Mouse (Mus musculus): ENCODE data around the gene Ing1. TPM values are rescaled to one million over a fixed set of nuclear protein-coding genes. Genes with fewer than 3 reads are reported as not detected.

The Ing1 gene
- polyA plus RNA-seq, 1 experiment from 2014 or later = 39.3 TPM

- Histone ChIP-seq H3K4me1 (ENCODE audit: control insufficient read depth, insufficient read depth, low read length) (no peaks in the 10 kb centered on the region), H3K27me3 (ENCODE audit: control insufficient read depth, insufficient read depth, low read depth, low read length) (no peaks in the 10 kb centered on the region), H3K9ac (ENCODE audit: low read depth, low read length) (no peak overlapping the region), H3K4me2 (ENCODE audit: low read length) (no peak overlapping the region), H3K27ac (ENCODE audit: low read length) (no peak overlapping the region), H3K36me3 (ENCODE audit: control insufficient read depth, insufficient read depth, low read length) (peaks cover 45% of the 10 kb centered on the region), H3K9me3 (replicated peaks; ENCODE audit: control insufficient read depth, low read length, poor library complexity, severe bottlenecking) (no peaks in the 10 kb centered on the region), H3K4me3 (ENCODE audit: low read depth, low read length) (no peak overlapping the region)
- WGBS = 91% methylated on average over 6 of the region's 6 CpGs
- ATAC-seq = no peak
Observed at GRCm38 (mm10) chr8:11518056-11518396, 37.3 kb upstream of the Ing1 start.

DNA sequence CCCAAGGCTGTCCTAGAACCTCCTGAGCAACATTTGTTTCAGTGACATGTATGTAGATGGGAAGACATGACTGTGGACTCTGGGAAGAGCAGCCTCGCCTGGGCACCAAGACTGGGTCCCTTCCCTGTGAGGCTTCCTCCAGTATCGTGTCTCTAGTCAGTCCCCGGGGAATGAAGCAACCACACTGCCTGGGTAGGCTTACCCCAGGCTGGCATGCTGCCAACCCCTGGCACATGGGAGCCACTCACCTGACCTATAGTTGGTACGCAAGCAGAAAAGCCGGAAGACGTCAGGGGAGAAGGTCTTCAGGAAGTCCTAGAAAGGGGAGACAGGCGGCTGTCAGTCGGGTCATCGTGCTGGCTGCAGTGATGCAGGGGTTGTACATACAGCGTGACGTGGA, 36.7 kb upstream of the Ing1 start:
- H3K27me3 ChIP-seq (ENCODE audit: control insufficient read depth, insufficient read depth, low read depth, low read length) = no peaks in the 10 kb centered on the region
- H3K4me3 ChIP-seq (ENCODE audit: low read depth, low read length) = no peak overlapping the region
- ATAC-seq = no peak
- H3K9ac ChIP-seq (ENCODE audit: low read depth, low read length) = no peak overlapping the region
- 87% methylated on average over 11 of the region's 11 CpGs for WGBS
- no peaks in the 10 kb centered on the region for H3K9me3 ChIP-seq (replicated peaks; ENCODE audit: control insufficient read depth, low read length, poor library complexity, severe bottlenecking)
- no peaks in the 10 kb centered on the region for H3K4me1 ChIP-seq (ENCODE audit: control insufficient read depth, insufficient read depth, low read length)
- H3K4me2 ChIP-seq (ENCODE audit: low read length) = no peak overlapping the region
- no peak overlapping the region for H3K27ac ChIP-seq (ENCODE audit: low read length)
- peaks cover 41% of the 10 kb centered on the region for H3K36me3 ChIP-seq (ENCODE audit: control insufficient read depth, insufficient read depth, low read length)

GRCm38 (mm10) chr8:11523331-11523730, 32.0 kb upstream of the Ing1 start:
- Histone ChIP-seq H3K27ac (ENCODE audit: low read length) (no peak overlapping the region), H3K9me3 (replicated peaks; ENCODE audit: control insufficient read depth, low read length, poor library complexity, severe bottlenecking) (no peaks in the 10 kb centered on the region), H3K9ac (ENCODE audit: low read depth, low read length) (no peak overlapping the region), H3K4me1 (ENCODE audit: control insufficient read depth, insufficient read depth, low read length) (no peaks in the 10 kb centered on the region), H3K4me2 (ENCODE audit: low read length) (no peak overlapping the region), H3K4me3 (ENCODE audit: low read depth, low read length) (no peak overlapping the region), H3K36me3 (ENCODE audit: control insufficient read depth, insufficient read depth, low read length) (peaks cover 15% of the 10 kb centered on the region), H3K27me3 (ENCODE audit: control insufficient read depth, insufficient read depth, low read depth, low read length) (no peaks in the 10 kb centered on the region)
- 96% methylated on average over 3 of the region's 3 CpGs for WGBS
- ATAC-seq = no peak

DNA sequence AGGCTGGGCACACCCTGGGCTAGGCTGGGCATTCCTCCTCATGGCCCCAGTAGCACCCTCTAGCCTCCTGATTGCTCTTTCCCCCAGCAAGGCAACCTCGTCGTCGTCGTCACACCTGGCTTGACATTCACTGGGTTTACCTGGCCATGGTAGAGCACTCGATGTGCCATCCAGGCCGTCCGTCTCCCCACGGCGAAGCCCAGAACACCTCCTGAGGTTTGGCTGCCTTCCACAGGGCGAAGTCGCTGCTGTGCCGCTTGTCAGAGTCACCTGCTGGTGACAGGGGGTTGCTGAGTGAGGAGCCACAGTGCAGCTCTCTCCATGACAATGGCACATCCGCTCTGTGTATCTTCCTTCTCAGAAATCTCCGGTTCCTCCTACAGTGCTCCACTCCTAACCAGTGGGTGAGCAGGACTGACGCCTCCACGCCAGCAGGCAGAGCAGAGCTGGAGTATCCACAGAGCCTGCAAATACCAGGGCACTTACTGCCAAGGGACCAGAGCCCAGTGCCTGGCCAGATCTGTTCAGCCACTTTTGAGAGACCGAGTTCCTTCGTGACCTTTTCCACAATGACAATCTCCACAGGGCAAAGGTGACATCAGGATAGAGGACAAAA, 25.1 kb upstream of the Ing1 start:
- H3K36me3 ChIP-seq (ENCODE audit: control insufficient read depth, insufficient read depth, low read length) = peaks cover 17% of the 10 kb centered on the region; the same call in 1 of the 2 replicates

GRCm38 (mm10) chr8:11530849-11531248, 24.5 kb upstream of the Ing1 start:
- Histone ChIP-seq H3K4me2 (ENCODE audit: low read length) (no peak overlapping the region), H3K4me3 (ENCODE audit: low read depth, low read length) (no peak overlapping the region), H3K4me1 (ENCODE audit: control insufficient read depth, insufficient read depth, low read length) (no peaks in the 10 kb centered on the region), H3K27me3 (ENCODE audit: control insufficient read depth, insufficient read depth, low read depth, low read length) (no peaks in the 10 kb centered on the region), H3K9ac (ENCODE audit: low read depth, low read length) (no peak overlapping the region), H3K36me3 (ENCODE audit: control insufficient read depth, insufficient read depth, low read length) (peaks cover 17% of the 10 kb centered on the region; the same call in 1 of the 2 replicates), H3K27ac (ENCODE audit: low read length) (no peak overlapping the region), H3K9me3 (replicated peaks; ENCODE audit: control insufficient read depth, low read length, poor library complexity, severe bottlenecking) (no peaks in the 10 kb centered on the region)
- WGBS = 63% methylated on average over 4 of the region's 4 CpGs
- ATAC-seq = no peak

More for the DNA sequence above, 25.1 kb upstream of the Ing1 start:
- 79% methylated on average over 18 of the region's 18 CpGs for WGBS
- no peak overlapping the region for H3K4me3 ChIP-seq (ENCODE audit: low read depth, low read length)
- ATAC-seq = no peak
- no peaks in the 10 kb centered on the region for H3K27me3 ChIP-seq (ENCODE audit: control insufficient read depth, insufficient read depth, low read depth, low read length)
- H3K27ac ChIP-seq (ENCODE audit: low read length) = no peak overlapping the region
- no peak overlapping the region for H3K9ac ChIP-seq (ENCODE audit: low read depth, low read length)
- H3K4me1 ChIP-seq (ENCODE audit: control insufficient read depth, insufficient read depth, low read length) = no peaks in the 10 kb centered on the region
- no peak overlapping the region for H3K4me2 ChIP-seq (ENCODE audit: low read length)
- no peaks in the 10 kb centered on the region for H3K9me3 ChIP-seq (replicated peaks; ENCODE audit: control insufficient read depth, low read length, poor library complexity, severe bottlenecking)

DNA sequence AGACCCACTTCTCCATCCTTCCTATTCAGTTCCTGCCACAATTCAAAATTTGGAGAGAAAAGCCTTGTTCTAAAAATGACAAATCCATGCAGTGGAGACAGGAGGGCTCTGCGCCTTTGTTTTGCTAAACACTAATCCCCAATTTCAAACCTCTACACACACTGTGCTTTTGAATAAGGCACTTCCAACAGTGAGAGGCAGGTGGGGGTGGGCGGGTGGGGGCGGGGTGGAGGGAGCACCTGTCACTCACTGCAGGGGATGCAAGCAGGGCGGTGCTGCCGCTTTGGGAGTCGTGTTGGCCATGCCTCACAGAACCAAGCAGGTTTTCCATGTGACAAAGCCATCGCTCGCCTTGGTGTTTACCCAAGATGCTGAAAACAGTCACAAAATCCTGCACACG, 20.9 kb upstream of the Ing1 start:
- Histone ChIP-seq H3K4me3 (ENCODE audit: low read depth, low read length) (no peak overlapping the region), H3K9ac (ENCODE audit: low read depth, low read length) (no peak overlapping the region), H3K36me3 (ENCODE audit: control insufficient read depth, insufficient read depth, low read length) (peaks cover 20% of the 10 kb centered on the region), H3K27me3 (ENCODE audit: control insufficient read depth, insufficient read depth, low read depth, low read length) (no peaks in the 10 kb centered on the region), H3K9me3 (replicated peaks; ENCODE audit: control insufficient read depth, low read length, poor library complexity, severe bottlenecking) (no peaks in the 10 kb centered on the region), H3K4me2 (ENCODE audit: low read length) (no peak overlapping the region), H3K27ac (ENCODE audit: low read length) (no peak overlapping the region), H3K4me1 (ENCODE audit: control insufficient read depth, insufficient read depth, low read length) (no peaks in the 10 kb centered on the region)
- ATAC-seq = no peak
- 10% methylated on average over 9 of the region's 9 CpGs for WGBS

DNA sequence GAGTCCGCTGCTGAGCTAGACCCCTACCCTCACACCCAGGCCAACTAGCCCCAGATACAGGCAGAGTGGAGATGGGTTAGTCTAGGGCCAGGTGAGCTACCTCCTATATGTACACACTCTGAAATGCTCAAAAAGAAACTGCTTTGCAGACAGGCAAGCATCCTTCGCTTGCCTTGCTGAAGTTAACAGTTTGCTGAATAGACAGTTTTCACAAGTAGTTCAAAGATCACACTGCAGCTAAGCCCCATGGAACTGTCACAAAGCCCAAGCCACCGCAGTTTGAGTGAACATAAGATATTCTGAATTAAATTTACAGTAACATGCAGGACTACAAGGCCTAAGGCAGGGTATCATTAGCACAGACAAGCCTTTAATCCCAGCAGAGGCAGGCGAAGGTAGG, 16.3 kb upstream of the Ing1 start:
- Histone ChIP-seq H3K4me2 (ENCODE audit: low read length) (no peak overlapping the region), H3K27ac (ENCODE audit: low read length) (no peak overlapping the region), H3K9me3 (replicated peaks; ENCODE audit: control insufficient read depth, low read length, poor library complexity, severe bottlenecking) (no peaks in the 10 kb centered on the region), H3K36me3 (ENCODE audit: control insufficient read depth, insufficient read depth, low read length) (peaks cover 30% of the 10 kb centered on the region), H3K4me3 (ENCODE audit: low read depth, low read length) (no peak overlapping the region), H3K9ac (ENCODE audit: low read depth, low read length) (no peak overlapping the region), H3K4me1 (ENCODE audit: control insufficient read depth, insufficient read depth, low read length) (no peaks in the 10 kb centered on the region), H3K27me3 (ENCODE audit: control insufficient read depth, insufficient read depth, low read depth, low read length) (no peaks in the 10 kb centered on the region)
- WGBS = 91% methylated on average over 4 of the region's 4 CpGs
- no peak for ATAC-seq

DNA sequence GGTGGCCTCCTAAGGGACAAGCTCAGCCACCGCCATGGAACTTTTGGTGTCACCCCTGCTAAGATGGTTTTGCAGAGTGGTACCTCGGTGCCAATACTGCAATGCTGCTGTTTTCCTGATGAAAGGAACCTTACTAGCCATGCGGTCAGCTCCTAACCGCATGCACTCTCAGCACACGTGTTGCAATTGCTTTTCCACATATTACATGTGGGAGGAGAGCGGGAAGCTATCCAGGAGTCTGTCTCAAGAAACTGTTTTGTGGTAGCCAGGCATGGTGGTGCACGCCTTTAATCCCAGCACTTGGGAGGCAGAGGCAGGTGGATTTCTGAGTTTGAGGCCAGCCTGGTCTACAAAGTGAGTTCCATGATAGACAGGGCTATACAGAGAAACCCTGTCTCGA, 15.2 kb upstream of the Ing1 start:
- 96% methylated on average over 8 of the region's 8 CpGs for WGBS
- Histone ChIP-seq H3K4me2 (ENCODE audit: low read length) (no peak overlapping the region), H3K27me3 (ENCODE audit: control insufficient read depth, insufficient read depth, low read depth, low read length) (no peaks in the 10 kb centered on the region), H3K36me3 (ENCODE audit: control insufficient read depth, insufficient read depth, low read length) (peaks cover 30% of the 10 kb centered on the region), H3K27ac (ENCODE audit: low read length) (no peak overlapping the region), H3K9me3 (replicated peaks; ENCODE audit: control insufficient read depth, low read length, poor library complexity, severe bottlenecking) (no peaks in the 10 kb centered on the region), H3K9ac (ENCODE audit: low read depth, low read length) (no peak overlapping the region), H3K4me3 (ENCODE audit: low read depth, low read length) (no peak overlapping the region), H3K4me1 (ENCODE audit: control insufficient read depth, insufficient read depth, low read length) (no peaks in the 10 kb centered on the region)
- ATAC-seq = no peak

DNA sequence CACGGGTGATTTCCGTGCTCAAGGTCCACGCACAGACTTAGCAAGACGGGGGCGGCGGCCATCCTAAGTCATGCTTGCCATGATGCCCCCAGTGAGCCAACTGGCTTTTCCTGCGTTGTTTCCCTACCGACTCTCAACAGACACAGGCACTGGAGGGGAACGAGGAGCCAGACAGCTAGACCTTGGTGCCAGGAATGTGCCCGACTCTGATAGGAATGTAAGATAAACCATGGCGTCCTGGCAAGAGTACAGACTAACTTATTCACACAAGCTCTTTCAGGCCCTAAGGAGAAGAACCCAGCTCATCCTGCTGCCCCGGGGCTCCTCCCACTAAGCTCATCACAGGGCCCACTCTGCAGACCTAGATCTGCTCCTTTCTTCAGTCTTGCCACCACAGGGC, 13.3 kb upstream of the Ing1 start:
- Histone ChIP-seq H3K27me3 (ENCODE audit: control insufficient read depth, insufficient read depth, low read depth, low read length) (no peaks in the 10 kb centered on the region), H3K9me3 (replicated peaks; ENCODE audit: control insufficient read depth, low read length, poor library complexity, severe bottlenecking) (no peaks in the 10 kb centered on the region), H3K4me2 (ENCODE audit: low read length) (no peak overlapping the region), H3K4me3 (ENCODE audit: low read depth, low read length) (no peak overlapping the region), H3K36me3 (ENCODE audit: control insufficient read depth, insufficient read depth, low read length) (peaks cover 26% of the 10 kb centered on the region), H3K4me1 (ENCODE audit: control insufficient read depth, insufficient read depth, low read length) (no peaks in the 10 kb centered on the region), H3K27ac (ENCODE audit: low read length) (no peak overlapping the region), H3K9ac (ENCODE audit: low read depth, low read length) (no peak overlapping the region)
- ATAC-seq = no peak
- 98% methylated on average over 12 of the region's 12 CpGs for WGBS

Measured in midbrain, embryonic 16.5 days (tissue).